Mouse (Mus musculus): ENCODE results near the gene Lpar1.

DNA sequence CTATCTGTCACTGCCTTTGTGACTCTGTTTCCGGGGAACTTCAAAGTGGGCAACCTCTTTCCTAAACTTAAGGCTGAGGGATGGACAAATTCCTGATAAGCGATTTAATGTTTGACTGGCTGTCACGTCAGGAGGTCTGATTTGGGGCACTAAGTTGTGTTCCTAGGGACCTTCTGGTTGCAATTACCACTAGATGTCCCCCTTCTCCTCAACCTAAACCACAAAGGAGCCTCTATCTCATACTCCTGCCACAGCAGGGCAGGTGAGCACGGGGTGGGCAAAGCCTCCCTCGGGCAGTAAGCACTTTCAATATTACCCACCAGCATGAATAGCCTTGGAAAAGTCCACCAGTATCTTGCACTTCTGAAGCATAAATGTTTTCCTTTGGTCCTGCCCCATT is 134.5 kb downstream of the Lpar1 start:
- TF ChIP-seq POLR2A (IDR thresholded peaks at IDR 0.05; ENCODE audit: low read depth, low read length) (no peak), CTCF (conservative IDR thresholded peaks at IDR 0.05; ENCODE audit: insufficient read depth, insufficient read length, low read depth, low read length) (peak; percentile 40)

Measured in kidney, adult 2 months (tissue).